Mouse (Mus musculus) CD8-positive naive resting alpha-beta T cell, adult 2 months (primary cell): ENCODE measurements around the gene Mthfd2l.

Experiments used
- DNase-seq, 2 experiments: peaks; one replicate each; pipeline ENCODE4 v3.0.0; 2022; ENCODE audit warnings: low read depth in 2 of 2, low spot score in 2 of 2

Gene Mthfd2l

GRCm38 (mm10) chr5:91047987-91048386, 117.1 kb downstream of the Mthfd2l start:
- DNase-seq = no peak

DNA sequence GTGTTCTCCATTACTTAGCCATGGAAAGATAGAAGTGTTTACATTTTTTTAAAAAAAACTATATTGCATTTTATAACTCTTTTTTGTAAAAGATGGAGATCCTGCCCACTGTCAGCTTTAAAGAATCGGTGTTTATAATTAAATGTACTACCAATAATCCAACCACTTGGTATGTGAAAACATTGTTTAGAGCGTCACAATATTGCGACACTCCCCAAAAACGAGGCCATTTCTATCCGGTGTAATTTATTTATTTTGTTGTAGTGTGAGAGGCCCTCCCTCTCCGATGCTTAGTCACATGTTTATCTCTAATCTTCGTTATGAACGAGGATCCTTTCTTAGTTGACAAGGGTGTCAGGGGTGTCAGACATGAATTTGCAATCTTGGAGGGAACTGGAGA, 117.5 kb downstream of the Mthfd2l start:
- no peak for DNase-seq
